Mouse (Mus musculus) lung, embryonic 14.5 days (tissue): Measurements from ENCODE around the gene Tshz2. TPM values are rescaled to one million over a fixed set of nuclear protein-coding genes. Genes with fewer than 3 reads are reported as not detected.

Experiments used
- ATAC-seq: fragments of 200-750 bp; cut with Nextera tagmentation; 2 replicates; pipeline ENCODE4 v1.8.0; 2017; ENCODE audit warnings: mild to moderate bottlenecking, moderate TSS enrichment, moderate library complexity; ENCODE audit not compliant: insufficient read depth
- DNase-seq: peaks from one replicate; pipeline ENCODE4 v3.0.0-alpha.2; 2015
- H3K27ac ChIP-seq: fragments of 300-500 bp; sonication (generic); 2 replicates; pipeline ENCODE4 v1.5.1; 2014; ENCODE audit warnings: low read depth, mild to moderate bottlenecking, moderate library complexity
- H3K27me3 ChIP-seq: fragments of 300-500 bp; sonication (generic); 2 replicates; pipeline ENCODE4 v1.6.1; 2014; ENCODE audit warnings: low read length, control low read depth; ENCODE audit not compliant: insufficient read depth
- H3K36me3 ChIP-seq: fragments of 300-500 bp; sonication (generic); 2 replicates; pipeline ENCODE4 v1.6.1; 2014; ENCODE audit warnings: control low read depth; ENCODE audit not compliant: insufficient read depth
- H3K4me1 ChIP-seq: fragments of 300-500 bp; sonication (generic); 2 replicates; pipeline ENCODE4 v1.6.1; 2014; ENCODE audit warnings: antibody characterized with exemption, control low read depth; ENCODE audit not compliant: insufficient read depth
- H3K4me2 ChIP-seq: fragments of 300-500 bp; sonication (generic); 2 replicates; pipeline ENCODE4 v1.6.1; 2014; ENCODE audit warnings: mild to moderate bottlenecking
- H3K4me3 ChIP-seq: fragments of 300-500 bp; sonication (generic); 2 replicates; pipeline ENCODE4 v1.5.1; 2014; ENCODE audit warnings: low read depth, low read length
- H3K9ac ChIP-seq: fragments of 300-500 bp; sonication (generic); 2 replicates; pipeline ENCODE4 v1.6.1; 2014
- H3K9me3 ChIP-seq: fragments of 300-500 bp; sonication (generic); 2 replicates; pipeline ENCODE4 v1.6.1; 2016; ENCODE audit warnings: low read depth, low read length, control low read depth
- CTCF ChIP-seq: IDR thresholded peaks from 2 replicates; pipeline ENCODE4 v1.5.1; 2016; ENCODE audit warnings: antibody characterized with exemption, low read depth
- WGBS: fragments of 180-500 bp; shearing (Covaris S2); extraction: QIAGEN DNeasy Blood & Tissue Kit; methylation state at CpG from one replicate; pipeline ENCODE4 v1.1.7; 2014; 5-methylcytosine and 5-hydroxymethylcytosine counted together
- polyA plus RNA-seq: library from polyadenylated mRNA; unstranded; fragments of >200 nt; fragmentation: Nextera tagmentation; extraction: Ambion mirVana; gene quantifications from 2 replicates; pipeline ENCODE4 v1.2.1, GENCODE M21; 2014

Gene Tshz2
- polyA plus RNA-seq, 1 experiment from 2014 or later: 8.9 TPM

DNA sequence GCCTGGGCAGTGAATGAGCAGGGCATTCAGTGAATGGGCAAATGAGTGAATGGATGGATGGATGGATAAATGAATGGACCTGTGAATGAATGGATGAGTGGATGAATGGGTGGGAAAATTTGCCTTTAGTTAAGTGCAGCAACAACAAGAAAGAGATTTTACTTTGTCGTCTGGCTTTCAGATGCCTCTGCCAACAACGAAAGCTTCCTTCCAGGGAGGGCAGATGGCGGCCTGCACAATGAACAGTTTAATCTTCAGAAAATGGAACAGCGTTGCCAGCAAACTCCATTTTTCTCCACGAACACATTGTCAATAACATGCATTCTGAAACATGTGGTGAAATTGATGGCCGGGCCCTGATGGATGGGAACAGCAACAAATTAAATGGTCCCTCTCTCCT is 418.6 kb downstream of the Tshz2 start:
- no peaks in the 10 kb centered on the region for H3K4me1 ChIP-seq
- H3K4me2 ChIP-seq: no peak overlapping the region
- 90% methylated on average over 6 of the region's 6 CpGs for WGBS
- no peak overlapping the region for H3K9ac ChIP-seq
- DNase-seq: no peak
- H3K4me3 ChIP-seq: no peak overlapping the region
- TF ChIP-seq CTCF: no peak
- H3K36me3 ChIP-seq: no peaks in the 10 kb centered on the region
- H3K27ac ChIP-seq: no peak overlapping the region
- ATAC-seq: no peak
- H3K27me3 ChIP-seq: no peaks in the 10 kb centered on the region
- H3K9me3 ChIP-seq: peaks cover 4% of the 10 kb centered on the region; the same call in 1 of the 2 replicates

GRCm38 (mm10) chr2:170054943-170055342 is 422.1 kb downstream of the Tshz2 start:
- Histone ChIP-seq H3K27me3 (no peaks in the 10 kb centered on the region), H3K9ac (no peak overlapping the region), H3K4me3 (no peak overlapping the region), H3K36me3 (no peaks in the 10 kb centered on the region), H3K27ac (no peak overlapping the region), H3K4me1 (no peaks in the 10 kb centered on the region), H3K4me2 (no peak overlapping the region), H3K9me3 (no peaks in the 10 kb centered on the region)
- DNase-seq: no peak
- no peak for ATAC-seq
- TF ChIP-seq CTCF: no peak
- 57% methylated on average over 12 of the region's 12 CpGs for WGBS

GRCm38 (mm10) chr2:170055413-170055812 is 422.6 kb downstream of the Tshz2 start:
- 26% methylated on average over 9 of the region's 9 CpGs for WGBS

DNA sequence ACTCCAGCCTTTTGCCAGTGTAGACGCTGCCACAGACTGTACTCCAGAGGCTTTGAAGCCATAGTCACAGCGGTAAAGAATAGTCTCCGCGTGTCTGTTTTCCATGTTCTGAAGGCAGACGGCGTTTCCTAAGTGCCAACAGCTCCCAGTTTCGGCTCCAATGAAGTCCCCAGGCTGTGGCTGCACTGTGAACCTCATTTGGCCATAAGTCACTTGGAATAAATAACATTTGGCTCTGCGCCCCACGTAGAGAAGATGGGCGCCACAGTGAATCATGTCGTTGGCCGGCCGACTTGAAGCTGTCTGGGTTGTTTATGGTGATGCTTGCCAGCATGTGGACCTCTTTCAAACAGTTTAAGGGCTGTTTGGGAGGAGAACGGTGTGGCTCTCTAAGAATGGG is 426.0 kb downstream of the Tshz2 start:
- peak; percentile 90 for DNase-seq
- Histone ChIP-seq H3K9me3 (no peaks in the 10 kb centered on the region), H3K4me1 (no peaks in the 10 kb centered on the region), H3K9ac (no peak overlapping the region), H3K4me3 (no peak overlapping the region), H3K36me3 (no peaks in the 10 kb centered on the region), H3K4me2 (no peak overlapping the region), H3K27ac (peak overlapping the region; percentile 14; the same call in 1 of the 2 replicates), H3K27me3 (no peaks in the 10 kb centered on the region)
- 57% methylated on average over 14 of the region's 14 CpGs for WGBS
- TF ChIP-seq CTCF: no peak
- peak; percentile 64; the same call in 1 of the 2 replicates for ATAC-seq

More at GRCm38 (mm10) chr2:170055413-170055812, 422.6 kb downstream of the Tshz2 start:
- DNase-seq (peak; percentile 81), ATAC-seq (peak; percentile 29; the same call in 1 of the 2 replicates)
- Histone ChIP-seq H3K4me2 (no peak overlapping the region), H3K4me1 (no peaks in the 10 kb centered on the region), H3K27me3 (no peaks in the 10 kb centered on the region), H3K27ac (no peak overlapping the region), H3K36me3 (no peaks in the 10 kb centered on the region), H3K9me3 (no peaks in the 10 kb centered on the region), H3K4me3 (no peak overlapping the region), H3K9ac (no peak overlapping the region)
- peak; percentile 85 for TF ChIP-seq CTCF

DNA sequence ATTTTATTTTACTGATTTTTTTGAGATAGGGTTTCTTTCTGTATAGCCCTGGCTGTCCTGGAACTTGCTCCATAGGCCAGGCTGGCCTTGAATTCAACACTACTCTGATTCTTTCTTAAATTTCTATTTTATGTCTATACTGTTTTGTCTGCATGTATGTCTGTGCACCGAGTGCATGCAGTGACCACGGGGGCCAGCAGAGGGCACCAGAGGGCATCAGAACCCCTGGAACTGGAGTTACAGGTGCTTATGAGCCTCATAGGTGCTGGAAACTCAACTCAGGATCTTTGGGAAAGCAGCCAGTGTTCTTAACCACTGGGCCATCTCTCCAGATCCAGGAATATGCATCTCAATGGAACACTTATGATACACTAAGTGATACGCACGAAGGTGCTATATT is 427.3 kb downstream of the Tshz2 start:
- H3K4me2 ChIP-seq: no peak overlapping the region
- peak; percentile 54 for DNase-seq
- peak; percentile 67 for TF ChIP-seq CTCF

GRCm38 (mm10) chr2:170062378-170062777 is 429.6 kb downstream of the Tshz2 start:
- DNase-seq: no peak
- no peak for TF ChIP-seq CTCF
- no peak overlapping the region for H3K4me2 ChIP-seq

More for the DNA sequence above, 427.3 kb downstream of the Tshz2 start:
- Histone ChIP-seq H3K27ac (no peak overlapping the region), H3K9ac (no peak overlapping the region), H3K9me3 (no peaks in the 10 kb centered on the region), H3K36me3 (no peaks in the 10 kb centered on the region), H3K4me3 (no peak overlapping the region), H3K4me1 (no peaks in the 10 kb centered on the region), H3K27me3 (no peaks in the 10 kb centered on the region)
- ATAC-seq: no peak
- whole genome bisulfite sequencing: 72% methylated on average over 4 of the region's 4 CpGs

GRCm38 (mm10) chr2:170069976-170070375 is 437.2 kb downstream of the Tshz2 start:
- no peak for TF ChIP-seq CTCF
- no peak overlapping the region for H3K9ac ChIP-seq
- ATAC-seq: no peak
- no peaks in the 10 kb centered on the region for H3K27me3 ChIP-seq
- H3K9me3 ChIP-seq: no peaks in the 10 kb centered on the region
- no peaks in the 10 kb centered on the region for H3K36me3 ChIP-seq
- H3K4me3 ChIP-seq: no peak overlapping the region
- peak; percentile 57 for DNase-seq
- no peak overlapping the region; the same call in 1 of the 2 replicates for H3K27ac ChIP-seq
- 63% methylated on average over 5 of the region's 5 CpGs for WGBS
- peak overlapping the region; percentile 57; the same call in 1 of the 2 replicates for H3K4me2 ChIP-seq
- H3K4me1 ChIP-seq: 0 out of 2 replicates have a peak, but pooled peaks cover 3% of the 10 kb centered on the region

More at GRCm38 (mm10) chr2:170062378-170062777, 429.6 kb downstream of the Tshz2 start:
- 83% methylated on average over 3 of the region's 3 CpGs for WGBS
- Histone ChIP-seq H3K27ac (no peak overlapping the region), H3K9me3 (no peaks in the 10 kb centered on the region), H3K4me3 (no peak overlapping the region), H3K36me3 (no peaks in the 10 kb centered on the region), H3K27me3 (no peaks in the 10 kb centered on the region), H3K4me1 (no peaks in the 10 kb centered on the region), H3K9ac (no peak overlapping the region)
- no peak for ATAC-seq
